Mouse (Mus musculus) forebrain, embryonic 11.5 days (tissue): ENCODE measurements around the gene Slc31a2. TPM values are rescaled to one million over a fixed set of nuclear protein-coding genes. Genes with fewer than 3 reads are reported as not detected.
"Not testable (repeated sequence)": the region's sequence is repeated elsewhere in the genome, so short reads cannot be mapped to it uniquely, and the experiment has no call there.

Source experiments
- ATAC-seq: fragments of 200-750 bp; cut with Nextera tagmentation; replicated peaks from 2 replicates; pipeline ENCODE4 v1.8.0; 2017; ENCODE audit warnings: moderate TSS enrichment; ENCODE audit not compliant: low FRiP score
- DNase-seq: peaks from one replicate; pipeline ENCODE4 v3.0.0-alpha.2; 2017; ENCODE audit warnings: low spot score
- H3K27ac ChIP-seq: fragments of 300-500 bp; sonication (generic); 2 replicates; pipeline ENCODE4 v1.5.1; 2014; ENCODE audit warnings: low read depth, low read length
- H3K27me3 ChIP-seq: fragments of 300-500 bp; sonication (generic); 2 replicates; pipeline ENCODE4 v1.6.1; 2014; ENCODE audit warnings: mild to moderate bottlenecking, low read length, mixed read lengths; ENCODE audit not compliant: control insufficient read depth, insufficient read depth
- H3K36me3 ChIP-seq: fragments of 300-500 bp; sonication (generic); 2 replicates; pipeline ENCODE4 v1.6.1; 2014; ENCODE audit warnings: mild to moderate bottlenecking, low read length, moderate library complexity, mixed read lengths; ENCODE audit not compliant: control insufficient read depth, insufficient read depth
- H3K4me1 ChIP-seq: fragments of 300-500 bp; sonication (generic); replicated peaks from 2 replicates; pipeline ENCODE4 v1.6.1; 2014; ENCODE audit warnings: low read length, mixed read lengths; ENCODE audit not compliant: control insufficient read depth, insufficient read depth
- H3K4me2 ChIP-seq: fragments of 300-500 bp; sonication (generic); 2 replicates; pipeline ENCODE4 v1.6.1; 2014; ENCODE audit warnings: low read depth, mild to moderate bottlenecking, low read length, moderate library complexity, mixed read lengths; ENCODE audit not compliant: severe bottlenecking
- H3K4me3 ChIP-seq: fragments of 300-500 bp; sonication (generic); 2 replicates; pipeline ENCODE4 v1.5.1; 2014; ENCODE audit warnings: low read depth, low read length
- H3K9ac ChIP-seq: fragments of 300-500 bp; sonication (generic); 2 replicates; pipeline ENCODE4 v1.6.1; 2014; ENCODE audit warnings: low read length
- H3K9me3 ChIP-seq: fragments of 300-500 bp; sonication (generic); 2 replicates; pipeline ENCODE4 v1.6.1; 2016; ENCODE audit warnings: low read length, mixed read lengths; ENCODE audit not compliant: control insufficient read depth
- WGBS: fragments of 180-500 bp; shearing (Covaris S2); extraction: QIAGEN DNeasy Blood & Tissue Kit; methylation state at CpG from one replicate; pipeline ENCODE4 v1.1.7; 2014; 5-methylcytosine and 5-hydroxymethylcytosine counted together
- polyA plus RNA-seq: library from polyadenylated mRNA; unstranded; fragments of >200 nt; fragmentation: Nextera tagmentation; extraction: Ambion mirVana; gene quantifications from 2 replicates; pipeline ENCODE4 v1.2.1, GENCODE M21; 2014

Gene Slc31a2
- polyA plus RNA-seq, 1 experiment from 2014 or later = 7.9 TPM

- H3K9ac ChIP-seq = no peak overlapping the region
- no peak overlapping the region for H3K4me3 ChIP-seq
- H3K27ac ChIP-seq = no peak overlapping the region
- H3K4me1 ChIP-seq = no peaks in the 10 kb centered on the region
- no peaks in the 10 kb centered on the region for H3K9me3 ChIP-seq
- ATAC-seq (no peak), DNase-seq (peak; percentile 35)
- H3K27me3 ChIP-seq = no peaks in the 10 kb centered on the region
- 94% methylated on average over 4 of the region's 4 CpGs for WGBS
- no peak overlapping the region for H3K4me2 ChIP-seq
- H3K36me3 ChIP-seq = no peaks in the 10 kb centered on the region
Measured at GRCm38 (mm10) chr4:62251776-62252175, 10.6 kb upstream of the Slc31a2 start.

GRCm38 (mm10) chr4:62254551-62254950 lies 7.8 kb upstream of the Slc31a2 start:
- ATAC-seq (no peak), DNase-seq (peak; percentile 38)
- Histone ChIP-seq H3K27ac (no peak overlapping the region), H3K9me3 (no peaks in the 10 kb centered on the region; the same call in 1 of the 2 replicates), H3K36me3 (no peaks in the 10 kb centered on the region), H3K9ac (no peak overlapping the region), H3K27me3 (no peaks in the 10 kb centered on the region), H3K4me2 (no peak overlapping the region), H3K4me3 (no peak overlapping the region), H3K4me1 (no peaks in the 10 kb centered on the region)
- 73% methylated on average over 8 of the region's 8 CpGs for WGBS

- Histone ChIP-seq H3K36me3 (no peaks in the 10 kb centered on the region), H3K4me3 (no peak overlapping the region), H3K4me1 (no peaks in the 10 kb centered on the region), H3K27ac (no peak overlapping the region), H3K9ac (no peak overlapping the region), H3K4me2 (no peak overlapping the region), H3K9me3 (no peaks in the 10 kb centered on the region; the same call in 1 of the 2 replicates), H3K27me3 (no peaks in the 10 kb centered on the region)
- peak; percentile 73 for DNase-seq
- ATAC-seq = no peak
- 33% methylated on average over 8 of the region's 8 CpGs for WGBS
Measured at GRCm38 (mm10) chr4:62256931-62257330, 5.4 kb upstream of the Slc31a2 start.

GRCm38 (mm10) chr4:62263133-62263844 lies 927 bp downstream of the Slc31a2 start:
- Histone ChIP-seq H3K9me3 (no peaks in the 10 kb centered on the region; the same call in 1 of the 2 replicates), H3K4me1 (no peaks in the 10 kb centered on the region), H3K27me3 (no peaks in the 10 kb centered on the region), H3K9ac (no peak overlapping the region), H3K4me3 (no peak overlapping the region), H3K36me3 (no peaks in the 10 kb centered on the region), H3K4me2 (no peak overlapping the region), H3K27ac (no peak overlapping the region)
- no peak for ATAC-seq
- 43% methylated on average over 7 of the region's 7 CpGs for WGBS
- DNase-seq = peak; percentile 49

GRCm38 (mm10) chr4:62265154-62265836 lies 2.9 kb downstream of the Slc31a2 start:
- Histone ChIP-seq H3K36me3 (no peaks in the 10 kb centered on the region), H3K4me2 (no peak overlapping the region), H3K27me3 (no peaks in the 10 kb centered on the region), H3K4me1 (no peaks in the 10 kb centered on the region), H3K9ac (no peak overlapping the region), H3K27ac (no peak overlapping the region), H3K4me3 (no peak overlapping the region), H3K9me3 (no peaks in the 10 kb centered on the region)
- no peak for ATAC-seq
- 87% methylated on average over 10 of the region's 10 CpGs for WGBS
- peak; percentile 38 for DNase-seq

DNA sequence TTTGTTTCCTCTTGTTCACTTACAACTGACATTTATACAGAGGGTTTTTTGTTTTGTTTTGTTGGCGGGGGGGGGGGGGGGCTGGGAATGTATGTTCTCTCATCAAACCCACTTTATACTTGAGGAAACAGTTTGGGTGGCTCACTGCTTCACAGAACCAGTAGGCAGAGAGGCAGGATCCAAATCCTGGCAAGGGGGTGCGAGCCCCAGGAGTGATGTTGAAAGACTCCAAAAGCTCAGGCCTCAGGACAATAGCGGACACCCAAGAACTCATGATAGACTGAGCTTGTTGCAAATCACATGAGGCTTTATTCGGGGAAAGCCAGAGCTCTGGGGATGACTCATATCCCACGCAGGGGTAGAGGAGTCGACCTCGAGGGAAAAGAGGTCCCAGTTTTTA lies 3.7 kb downstream of the Slc31a2 start:
- H3K9me3 ChIP-seq, H3K4me1 ChIP-seq, H3K27ac ChIP-seq, H3K4me3 ChIP-seq, H3K27me3 ChIP-seq, H3K36me3 ChIP-seq, H3K4me2 ChIP-seq, H3K9ac ChIP-seq, ATAC-seq: not testable (repeated sequence)
- peak; percentile 30 for DNase-seq
- WGBS = 74% methylated on average over 7 of the region's 7 CpGs

- H3K4me1 ChIP-seq = no peaks in the 10 kb centered on the region
- DNase-seq = peak; percentile 30
- no peak for ATAC-seq
- no peaks in the 10 kb centered on the region for H3K27me3 ChIP-seq
- no peaks in the 10 kb centered on the region for H3K36me3 ChIP-seq
- no peak overlapping the region for H3K9ac ChIP-seq
- no peak overlapping the region for H3K27ac ChIP-seq
- H3K4me3 ChIP-seq = no peak overlapping the region
- WGBS = 88% methylated on average over 10 of the region's 10 CpGs
- no peak overlapping the region for H3K4me2 ChIP-seq
- no peaks in the 10 kb centered on the region for H3K9me3 ChIP-seq
Measured at GRCm38 (mm10) chr4:62267101-62267500, 4.7 kb downstream of the Slc31a2 start.

DNA sequence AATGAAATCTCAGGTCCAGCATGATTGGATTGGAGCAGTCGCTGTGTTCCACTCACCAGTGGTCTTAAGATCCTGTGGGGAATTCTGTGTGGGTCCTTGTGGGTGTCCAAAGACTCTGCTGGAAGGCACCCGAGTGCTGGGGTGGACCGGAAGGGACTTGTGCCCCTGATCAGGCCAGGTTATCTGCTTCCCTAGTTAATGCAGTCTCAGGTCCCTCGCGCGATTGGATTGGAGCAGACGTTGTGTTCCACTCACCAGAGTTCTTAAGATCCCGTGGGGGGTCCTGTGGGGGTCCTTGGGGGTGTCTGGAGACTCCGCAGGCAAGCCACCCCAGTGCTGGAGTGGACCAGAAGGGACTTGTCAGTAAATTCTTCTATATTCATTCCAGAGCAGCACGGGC lies 10.3 kb downstream of the Slc31a2 start:
- no peak overlapping the region for H3K4me2 ChIP-seq
- no peak overlapping the region for H3K27ac ChIP-seq
- H3K4me1 ChIP-seq = no peaks in the 10 kb centered on the region; the same call in 1 of the 2 replicates
- WGBS = 88% methylated on average over 10 of the region's 10 CpGs
- no peaks in the 10 kb centered on the region for H3K27me3 ChIP-seq
- no peak overlapping the region for H3K4me3 ChIP-seq
- no peaks in the 10 kb centered on the region for H3K36me3 ChIP-seq
- H3K9me3 ChIP-seq = no peaks in the 10 kb centered on the region
- DNase-seq (no peak), ATAC-seq (no peak)
- H3K9ac ChIP-seq = no peak overlapping the region
